Mouse (Mus musculus) ES-Bruce4 (cell line): ENCODE data around the gene Amdhd1. TPM values are rescaled to one million over a fixed set of nuclear protein-coding genes. Genes with fewer than 3 reads are reported as not detected.

Experiments used
- H3K27ac ChIP-seq: 2 replicates; pipeline ENCODE4 v1.5.1; 2012; ENCODE audit warnings: low read length, inconsistent platforms; ENCODE audit not compliant: insufficient read depth
- H3K27me3 ChIP-seq: 2 replicates; pipeline ENCODE4 v1.6.1; 2012; ENCODE audit warnings: mild to moderate bottlenecking, low read length, inconsistent platforms; ENCODE audit not compliant: control insufficient read depth, poor library complexity, insufficient read depth, severe bottlenecking
- H3K36me3 ChIP-seq: 2 replicates; pipeline ENCODE4 v1.6.1; 2012; ENCODE audit warnings: inconsistent platforms, mild to moderate bottlenecking, low read length, moderate library complexity; ENCODE audit not compliant: control insufficient read depth, poor library complexity, insufficient read depth, severe bottlenecking
- H3K4me1 ChIP-seq: one replicate; pipeline ENCODE4 v1.8.1; 2011; ENCODE audit warnings: low read length; ENCODE audit not compliant: control insufficient read depth, insufficient read depth
- H3K4me3 ChIP-seq: 2 replicates; pipeline ENCODE4 v1.5.1; 2011; ENCODE audit warnings: low read depth, mild to moderate bottlenecking, low read length
- H3K9ac ChIP-seq: 2 replicates; pipeline ENCODE4 v1.6.1; 2012; ENCODE audit warnings: low read depth, mild to moderate bottlenecking, inconsistent platforms; ENCODE audit not compliant: poor library complexity, severe bottlenecking
- H3K9me3 ChIP-seq: replicated peaks from 2 replicates; pipeline ENCODE4 v1.6.1; 2012; ENCODE audit warnings: mild to moderate bottlenecking, low read length, inconsistent platforms; ENCODE audit not compliant: control insufficient read depth, poor library complexity, insufficient read depth, severe bottlenecking
- CTCF ChIP-seq: IDR thresholded peaks from one replicate; pipeline ENCODE4 v1.8.1; 2011; ENCODE audit warnings: low read depth, low read length
- EP300 ChIP-seq: IDR thresholded peaks from 2 replicates; pipeline ENCODE4 v1.6.1; 2011; ENCODE audit warnings: low read depth, low read length; ENCODE audit not compliant: insufficient read depth
- POLR2A ChIP-seq: IDR thresholded peaks from one replicate; pipeline ENCODE4 v1.8.1; 2011; ENCODE audit warnings: low read length; ENCODE audit not compliant: insufficient read depth
- polyA plus RNA-seq: library from polyadenylated mRNA; stranded (reverse); fragments of >200 nt; gene quantifications from 2 replicates; pipeline ENCODE4 v1.2.4, GENCODE M21; 2011; ENCODE audit warnings: low read depth; ENCODE audit not compliant: missing spikeins, insufficient read depth, insufficient read length

The Amdhd1 gene
- polyA plus RNA-seq, 1 experiment, result not detected

DNA sequence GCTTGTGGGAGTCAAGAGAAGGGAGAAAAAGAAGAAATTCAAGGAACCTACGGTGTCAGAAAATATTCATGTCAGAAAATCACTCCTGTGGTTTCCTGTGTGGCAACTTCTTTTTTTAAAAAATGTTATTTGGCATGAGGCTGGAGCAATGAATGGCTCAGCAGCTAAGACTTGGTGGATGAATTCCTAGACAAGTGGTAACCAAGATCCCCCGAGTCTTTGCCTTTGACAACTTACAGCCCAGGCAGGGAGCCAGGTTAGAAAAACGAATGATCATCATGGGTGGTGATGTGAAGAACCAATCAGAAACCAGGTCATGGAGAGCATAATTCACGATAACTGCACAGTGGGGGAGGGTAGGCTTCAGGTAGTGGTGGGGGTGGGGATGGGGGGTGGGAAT is 18.8 kb downstream of the Amdhd1 start:
- H3K4me1 ChIP-seq, result no peaks in the 10 kb centered on the region
- H3K36me3 ChIP-seq, result no peaks in the 10 kb centered on the region
- TF ChIP-seq EP300 (no peak), POLR2A (no peak)
- no peaks in the 10 kb centered on the region for H3K27me3 ChIP-seq
- H3K27ac ChIP-seq, result no peak overlapping the region
- no peak overlapping the region for H3K4me3 ChIP-seq
- no peak overlapping the region for H3K9ac ChIP-seq
- no peaks in the 10 kb centered on the region for H3K9me3 ChIP-seq

DNA sequence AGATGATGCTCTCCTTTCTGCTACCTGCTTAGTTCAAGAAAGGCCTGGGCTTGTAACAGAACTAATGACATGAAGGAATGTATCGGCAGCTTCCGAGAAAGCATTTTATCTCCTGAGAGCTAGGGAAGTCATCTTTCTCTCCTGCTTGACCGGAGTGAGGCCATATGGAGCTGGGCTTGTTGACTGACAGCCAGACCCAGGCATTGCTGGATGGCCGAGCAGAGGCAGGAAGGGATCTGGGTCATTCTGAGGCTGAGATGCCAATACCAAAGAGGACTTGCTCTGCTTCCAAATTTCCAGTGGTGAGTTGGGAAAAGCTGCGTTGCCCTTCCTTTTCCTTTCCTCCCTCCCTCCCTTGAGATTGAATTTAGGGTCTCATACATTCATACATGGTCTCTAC is 20.1 kb downstream of the Amdhd1 start:
- Histone ChIP-seq H3K4me3 (no peak overlapping the region), H3K9me3 (no peaks in the 10 kb centered on the region), H3K4me1 (peaks cover 4% of the 10 kb centered on the region), H3K9ac (no peak overlapping the region), H3K36me3 (no peaks in the 10 kb centered on the region), H3K27ac (no peak overlapping the region), H3K27me3 (no peaks in the 10 kb centered on the region)
- no peak for TF ChIP-seq EP300
- TF ChIP-seq CTCF, result no peak
- TF ChIP-seq POLR2A, result no peak

DNA sequence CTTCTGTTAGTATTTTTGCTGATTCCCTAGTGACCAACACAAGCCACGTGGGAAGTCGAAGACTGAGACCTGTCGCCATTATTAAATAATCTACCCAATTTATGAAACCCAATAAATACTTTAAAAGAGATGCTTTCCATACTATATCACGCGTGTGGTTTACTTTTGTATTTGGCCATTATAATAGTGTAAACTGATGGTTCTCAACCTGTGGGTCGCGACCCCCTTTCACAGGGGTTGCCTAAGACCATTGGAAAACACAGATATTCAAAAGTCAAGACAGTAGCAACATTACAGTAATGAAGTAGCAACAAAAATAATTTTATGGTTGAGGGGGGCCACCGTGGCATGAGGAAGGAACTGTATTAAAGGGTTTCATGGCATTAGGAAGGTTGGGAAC is 20.7 kb downstream of the Amdhd1 start:
- Histone ChIP-seq H3K4me3 (no peak overlapping the region), H3K9ac (no peak overlapping the region), H3K4me1 (peaks cover 4% of the 10 kb centered on the region), H3K27ac (no peak overlapping the region), H3K36me3 (no peaks in the 10 kb centered on the region), H3K27me3 (no peaks in the 10 kb centered on the region), H3K9me3 (no peaks in the 10 kb centered on the region)
- TF ChIP-seq POLR2A, result no peak
- TF ChIP-seq EP300, result no peak
- no peak for TF ChIP-seq CTCF

DNA sequence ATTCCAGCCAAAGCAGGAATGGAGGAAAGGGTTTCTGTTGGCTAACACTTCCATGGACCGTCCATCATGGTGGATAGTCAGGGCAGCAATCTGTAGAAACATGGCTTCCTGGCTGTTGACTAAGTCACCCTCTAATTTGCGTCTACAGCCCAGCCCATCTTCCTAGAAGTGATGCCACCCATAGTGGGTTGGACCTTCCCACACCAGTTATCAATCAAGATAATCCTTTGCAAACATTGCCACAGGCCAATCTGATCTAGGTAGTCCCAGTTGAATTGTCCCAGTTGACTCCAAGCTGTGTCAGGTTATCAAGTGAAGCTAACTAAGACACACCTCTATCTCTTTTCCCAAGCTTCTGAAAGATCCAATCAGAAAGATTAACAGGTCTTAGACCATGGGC is 21.2 kb downstream of the Amdhd1 start:
- Histone ChIP-seq H3K27ac (no peak overlapping the region), H3K9me3 (no peaks in the 10 kb centered on the region), H3K36me3 (no peaks in the 10 kb centered on the region), H3K4me1 (peaks cover 4% of the 10 kb centered on the region), H3K27me3 (no peaks in the 10 kb centered on the region), H3K9ac (no peak overlapping the region), H3K4me3 (no peak overlapping the region)
- TF ChIP-seq EP300, result no peak
- TF ChIP-seq CTCF, result no peak
- TF ChIP-seq POLR2A, result no peak

DNA sequence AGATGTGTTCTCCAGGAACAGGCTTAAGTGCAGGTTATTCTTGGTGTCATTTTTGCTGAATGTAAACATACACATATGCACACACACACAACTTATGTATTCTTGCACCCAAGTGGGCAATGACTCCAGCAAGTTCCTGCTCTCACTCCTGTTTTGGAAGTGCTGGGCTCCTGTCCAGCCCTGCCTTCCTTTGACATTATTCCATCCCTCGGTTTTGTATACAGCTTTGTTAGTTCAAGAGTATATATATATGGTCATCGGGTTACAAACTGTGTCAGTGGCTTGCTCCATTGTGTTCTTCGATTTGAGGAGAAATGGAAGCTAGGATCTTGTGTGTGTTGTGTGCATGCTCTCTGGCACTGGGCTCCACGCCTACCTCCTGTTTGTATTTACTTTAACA is 21.6 kb downstream of the Amdhd1 start:
- no peaks in the 10 kb centered on the region for H3K36me3 ChIP-seq
- H3K4me1 ChIP-seq, result peaks cover 4% of the 10 kb centered on the region
- no peaks in the 10 kb centered on the region for H3K9me3 ChIP-seq
- H3K27ac ChIP-seq, result no peak overlapping the region
- no peak overlapping the region for H3K4me3 ChIP-seq
- no peaks in the 10 kb centered on the region for H3K27me3 ChIP-seq
- no peak for TF ChIP-seq EP300
- no peak for TF ChIP-seq CTCF
- no peak for TF ChIP-seq POLR2A
- H3K9ac ChIP-seq, result no peak overlapping the region

DNA sequence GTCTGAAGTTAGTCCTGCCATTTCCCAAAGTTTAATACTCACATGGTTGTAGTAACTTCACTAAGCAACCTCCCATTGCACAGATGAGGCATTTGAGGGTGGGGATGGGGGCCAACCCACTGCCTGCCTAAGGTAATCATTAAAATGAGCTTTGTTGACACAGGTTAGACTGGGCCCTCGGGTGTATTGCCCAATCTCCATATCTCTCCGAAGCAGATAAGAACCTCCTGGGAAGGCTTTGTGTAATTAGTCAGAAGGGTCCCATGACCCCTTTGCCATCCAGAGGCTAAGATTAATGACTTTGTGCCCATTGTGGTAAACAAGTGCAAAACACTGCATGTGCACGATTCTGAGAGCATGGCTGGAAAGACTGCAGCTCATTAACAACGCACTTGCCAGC is 22.1 kb downstream of the Amdhd1 start:
- H3K27me3 ChIP-seq, result no peaks in the 10 kb centered on the region
- no peak overlapping the region for H3K9ac ChIP-seq
- TF ChIP-seq CTCF, result no peak
- TF ChIP-seq EP300, result no peak
- no peak for TF ChIP-seq POLR2A
- H3K9me3 ChIP-seq, result no peaks in the 10 kb centered on the region
- no peak overlapping the region for H3K4me3 ChIP-seq
- no peaks in the 10 kb centered on the region for H3K36me3 ChIP-seq
- H3K4me1 ChIP-seq, result peaks cover 4% of the 10 kb centered on the region
- no peak overlapping the region for H3K27ac ChIP-seq

DNA sequence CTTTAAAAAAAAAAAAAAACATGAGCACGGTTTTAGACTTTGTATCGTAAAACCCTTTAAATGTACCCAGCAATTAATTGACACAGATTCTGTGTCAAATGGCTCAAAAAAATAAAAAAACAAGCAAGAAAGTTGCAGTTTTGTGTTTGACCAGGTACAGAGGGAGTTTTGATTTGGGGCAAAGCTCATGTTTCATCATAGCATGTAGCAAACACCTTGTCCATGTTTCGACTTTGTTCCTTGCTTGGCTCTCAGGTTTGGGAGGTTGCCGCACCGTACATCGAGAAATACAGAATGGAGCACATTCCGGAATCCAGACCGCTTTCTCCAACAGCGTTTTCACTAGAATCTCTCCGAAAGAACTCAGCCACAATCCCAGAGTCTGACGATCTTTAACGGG is 23.9 kb downstream of the Amdhd1 start:
- H3K27me3 ChIP-seq, result no peaks in the 10 kb centered on the region

More for the DNA sequence above, 23.9 kb downstream of the Amdhd1 start:
- Histone ChIP-seq H3K9me3 (no peaks in the 10 kb centered on the region), H3K27ac (no peak overlapping the region), H3K4me1 (peaks cover 4% of the 10 kb centered on the region), H3K4me3 (no peak overlapping the region), H3K36me3 (no peaks in the 10 kb centered on the region), H3K9ac (no peak overlapping the region)
- TF ChIP-seq EP300 (no peak), CTCF (no peak), POLR2A (no peak)
